Mouse (Mus musculus) embryonic fibroblast, embryonic 13.5 days (primary cell): ENCODE results near the gene Zfp266. TPM values are rescaled to one million over a fixed set of nuclear protein-coding genes. Genes with fewer than 3 reads are reported as not detected.

Experiments
- H3K27ac ChIP-seq: 2 replicates; pipeline ENCODE4 v1.5.1; 2012; ENCODE audit warnings: low read length, control low read depth, inconsistent platforms; ENCODE audit not compliant: insufficient read depth
- H3K4me1 ChIP-seq: 2 replicates; pipeline ENCODE4 v1.6.1; 2011; ENCODE audit warnings: low read length; ENCODE audit not compliant: control insufficient read depth, insufficient read depth
- H3K4me3 ChIP-seq: 2 replicates; pipeline ENCODE4 v1.5.1; 2011; ENCODE audit warnings: mild to moderate bottlenecking, control low read depth, low read length; ENCODE audit not compliant: insufficient read depth
- CTCF ChIP-seq: IDR thresholded peaks from 2 replicates; pipeline ENCODE4 v1.5.1; 2011; ENCODE audit warnings: mild to moderate bottlenecking, control low read depth, low read length, moderate library complexity, borderline replicate concordance; ENCODE audit not compliant: insufficient read depth
- POLR2A ChIP-seq: IDR thresholded peaks from 2 replicates; pipeline ENCODE4 v1.6.1; 2011; ENCODE audit warnings: low read depth, mild to moderate bottlenecking, control low read depth, low read length, moderate library complexity
- polyA plus RNA-seq: library from polyadenylated mRNA; stranded (reverse); fragments of >200 nt; gene quantifications from 2 replicates; pipeline ENCODE4 v1.2.4, GENCODE M21; 2011; ENCODE audit warnings: low read depth; ENCODE audit not compliant: missing spikeins, insufficient read length

The Zfp266 gene
- polyA plus RNA-seq, 1 experiment = 108 TPM

- Histone ChIP-seq H3K27ac (peak within 1 kb of the TSS; percentile 83), H3K4me3 (peak within 1 kb of the TSS; percentile 89), H3K4me1 (no peaks in the 10 kb centered on the region; the same call in 1 of the 2 replicates)
- TF ChIP-seq CTCF = no peak
- TF ChIP-seq POLR2A = peak; percentile 89
These were observed 28.5 kb downstream of the Zfp266 start, which contains the start of gene Zfp426 for GRCm38 (mm10) chr9:20492527-20493233. Zfp426 (minus strand) TSS chr9:20492746.

- Histone ChIP-seq H3K4me1 (no peaks in the 10 kb centered on the region; the same call in 1 of the 2 replicates), H3K27ac (peak overlapping the region; percentile 83), H3K4me3 (peak overlapping the region; percentile 89)
- TF ChIP-seq POLR2A = no peak
These were observed 29.2 kb downstream of the Zfp266 start for GRCm38 (mm10) chr9:20491858-20492526.

DNA sequence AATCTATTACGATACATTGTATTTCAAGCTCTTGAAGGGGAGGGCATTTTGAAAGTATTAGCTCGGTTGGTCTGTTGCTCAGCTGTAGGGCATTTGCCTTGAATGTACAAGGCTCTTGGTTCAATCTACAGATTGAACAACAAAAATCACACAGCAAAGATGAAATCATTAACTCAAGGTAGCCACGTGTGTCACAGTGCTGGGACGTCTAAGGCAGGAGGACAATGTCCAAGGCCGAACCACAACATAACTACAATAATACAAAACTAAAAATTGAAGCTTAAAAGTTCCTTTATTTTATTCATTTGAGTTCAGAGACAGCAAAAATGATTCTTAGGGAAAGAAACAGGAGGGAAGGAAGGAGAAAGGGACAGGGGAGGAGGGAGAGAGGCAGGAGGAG is 31.7 kb downstream of the Zfp266 start:
- TF ChIP-seq CTCF = no peak
- no peak for TF ChIP-seq POLR2A

DNA sequence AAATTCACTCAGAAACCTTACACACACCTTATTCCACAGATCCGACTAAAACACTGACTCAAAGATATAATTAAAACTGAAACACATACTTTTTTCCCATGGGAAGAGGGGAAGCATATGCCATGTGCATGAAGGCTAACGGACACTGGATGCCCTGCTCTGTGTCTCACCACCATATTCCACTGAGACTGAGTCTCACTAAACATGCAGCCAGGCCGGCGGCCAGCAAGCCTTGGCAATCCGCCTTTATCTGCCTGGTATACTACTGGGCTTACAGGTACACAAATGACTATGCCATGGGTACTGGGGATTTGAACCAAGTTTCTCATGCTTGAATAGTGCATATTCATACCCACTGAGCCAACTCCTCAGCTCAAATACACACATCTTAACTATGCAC is 41.8 kb downstream of the Zfp266 start:
- TF ChIP-seq POLR2A = no peak
- no peak overlapping the region for H3K4me3 ChIP-seq
- H3K4me1 ChIP-seq = no peaks in the 10 kb centered on the region
- no peak overlapping the region for H3K27ac ChIP-seq

More for the DNA sequence above, 31.7 kb downstream of the Zfp266 start:
- no peak overlapping the region for H3K4me3 ChIP-seq
- H3K27ac ChIP-seq = no peak overlapping the region
- H3K4me1 ChIP-seq = no peaks in the 10 kb centered on the region; the same call in 1 of the 2 replicates

DNA sequence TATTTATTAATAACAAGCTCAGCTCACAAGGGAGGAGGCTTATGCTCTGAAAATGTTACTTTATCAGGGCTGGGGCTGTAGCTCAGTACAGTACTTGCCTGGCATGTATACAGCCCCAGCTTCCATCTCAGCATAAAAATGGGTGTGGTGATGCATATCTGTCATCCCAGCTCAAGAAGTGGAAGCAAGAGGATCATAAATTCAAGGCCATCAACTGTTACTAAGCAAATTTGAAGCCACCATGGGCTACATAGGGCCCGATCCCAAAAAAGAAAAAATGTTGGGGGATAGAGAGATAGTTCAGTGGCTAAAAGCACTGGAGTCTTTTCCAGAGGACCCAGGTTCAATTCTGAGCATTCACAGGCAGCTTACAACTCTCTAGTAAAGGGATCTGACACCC is 44.6 kb downstream of the Zfp266 start:
- H3K27ac ChIP-seq = no peak overlapping the region
- H3K4me1 ChIP-seq = no peaks in the 10 kb centered on the region
- no peak overlapping the region for H3K4me3 ChIP-seq
- no peak for TF ChIP-seq CTCF
- no peak for TF ChIP-seq POLR2A

- Histone ChIP-seq H3K4me1 (no peaks in the 10 kb centered on the region), H3K4me3 (no peak overlapping the region), H3K27ac (no peak overlapping the region)
- no peak for TF ChIP-seq POLR2A
- TF ChIP-seq CTCF = 0 out of 2 replicates have a peak, but pooled peaks have one; percentile 29
These were observed 54.3 kb downstream of the Zfp266 start for GRCm38 (mm10) chr9:20466761-20467442.

DNA sequence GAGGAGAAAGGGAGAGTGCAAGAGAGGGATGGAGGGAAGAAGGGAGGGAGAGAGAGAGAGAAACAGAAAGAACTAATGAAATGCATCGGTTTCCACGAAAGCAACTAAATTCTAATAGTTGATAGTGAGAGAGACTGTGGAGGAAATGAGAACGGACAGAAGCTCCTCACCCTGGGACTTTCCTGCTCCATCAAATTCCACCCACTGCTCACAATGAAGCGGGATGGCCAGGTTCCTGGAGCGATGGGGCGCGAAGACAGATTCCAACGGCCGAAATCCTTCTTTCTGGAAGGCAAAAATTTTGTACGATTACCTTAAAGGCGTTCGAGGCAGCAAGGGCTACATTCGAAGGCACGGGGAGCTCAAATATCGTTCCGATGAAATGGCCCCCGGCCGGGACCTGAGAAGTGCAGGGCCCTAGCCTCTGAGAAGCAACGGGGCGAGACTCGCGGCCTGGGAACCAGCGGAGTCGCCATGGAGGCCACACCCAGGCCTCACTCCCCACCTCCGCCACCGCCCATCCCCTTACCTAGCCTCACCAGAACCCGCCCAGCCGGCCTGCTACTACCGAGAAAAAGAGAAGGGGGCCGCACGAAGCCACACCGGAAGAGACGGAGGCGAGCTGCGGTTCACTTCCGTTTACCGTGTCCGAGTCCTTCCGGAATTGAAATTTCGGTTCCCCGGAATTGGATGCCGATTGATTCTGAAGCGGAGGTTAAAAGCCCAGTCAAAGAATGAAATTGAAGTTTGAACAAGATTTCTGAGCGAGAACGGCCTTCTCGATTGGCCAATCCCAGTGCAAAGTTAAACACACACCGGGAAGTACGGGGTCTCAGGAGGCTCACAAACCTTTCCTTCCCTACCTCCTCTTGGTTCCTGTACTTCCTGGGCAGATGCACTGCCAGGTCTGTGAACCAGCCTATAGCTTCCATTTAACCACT is 61.6 kb downstream of the Zfp266 start, which contains the start of gene Zfp26:
TSS of gene Zfp26 (minus strand) at position 786 of the 941 bp plus-strand sequence.
- TF ChIP-seq POLR2A (peak; percentile 54; the same call in 1 of the 2 replicates), CTCF (no peak)
- Histone ChIP-seq H3K27ac (peak within 1 kb of the TSS; percentile 93), H3K4me3 (peak within 1 kb of the TSS; percentile 89), H3K4me1 (peaks cover 2% of the 10 kb centered on the region; the same call in 1 of the 2 replicates)

GRCm38 (mm10) chr9:20453647-20454046 is 67.6 kb downstream of the Zfp266 start:
- Histone ChIP-seq H3K4me3 (no peak overlapping the region), H3K4me1 (peaks cover 2% of the 10 kb centered on the region; the same call in 1 of the 2 replicates), H3K27ac (no peak overlapping the region)
- TF ChIP-seq CTCF = no peak

GRCm38 (mm10) chr9:20451493-20451892 is 69.7 kb downstream of the Zfp266 start:
- no peak overlapping the region for H3K27ac ChIP-seq
- no peaks in the 10 kb centered on the region for H3K4me1 ChIP-seq
- TF ChIP-seq POLR2A (no peak), CTCF (no peak)
- no peak overlapping the region for H3K4me3 ChIP-seq

Other genes starting within 250 kb of the Zfp266 start
- gene Olfr39, start 239.1 kb downstream of the Zfp266 start, polyA plus RNA-seq = not detected in 2 replicates
- gene Olfr873, start 222.9 kb downstream of the Zfp266 start, polyA plus RNA-seq = 0.18 TPM in 1 of 2 replicates, not detected in the other
- not detected in 2 replicates for gene Olfr18, start 185.3 kb downstream of the Zfp266 start, polyA plus RNA-seq
- 15.1 and 17.5 TPM in 2 replicates for gene Zfp560, start 136.2 kb downstream of the Zfp266 start, polyA plus RNA-seq
- 31.4 and 33.7 TPM in 2 replicates for gene Zfp26, start 61.3 kb downstream of the Zfp266 start, polyA plus RNA-seq
- 18.6 and 20.5 TPM in 2 replicates for gene Zfp426, start 28.7 kb downstream of the Zfp266 start, polyA plus RNA-seq
- gene Zfp846, start 59.9 kb upstream of the Zfp266 start, polyA plus RNA-seq = 9.1 TPM in 2 replicates
- gene Ubl5, start 121.5 kb upstream of the Zfp266 start, polyA plus RNA-seq = 243 and 252 TPM in 2 replicates
- gene Fbxl12, start 123.3 kb upstream of the Zfp266 start, polyA plus RNA-seq = 18.3 and 18.9 TPM in 2 replicates
- gene Pin1, start 130.7 kb upstream of the Zfp266 start, polyA plus RNA-seq = 18.6 and 20.3 TPM in 2 replicates
- gene Olfm2, start 224.9 kb upstream of the Zfp266 start, polyA plus RNA-seq = 3.6 and 6.5 TPM in 2 replicates